ENCODE assay signal across 8 mouse cellular contexts in the genomic region with DNA sequence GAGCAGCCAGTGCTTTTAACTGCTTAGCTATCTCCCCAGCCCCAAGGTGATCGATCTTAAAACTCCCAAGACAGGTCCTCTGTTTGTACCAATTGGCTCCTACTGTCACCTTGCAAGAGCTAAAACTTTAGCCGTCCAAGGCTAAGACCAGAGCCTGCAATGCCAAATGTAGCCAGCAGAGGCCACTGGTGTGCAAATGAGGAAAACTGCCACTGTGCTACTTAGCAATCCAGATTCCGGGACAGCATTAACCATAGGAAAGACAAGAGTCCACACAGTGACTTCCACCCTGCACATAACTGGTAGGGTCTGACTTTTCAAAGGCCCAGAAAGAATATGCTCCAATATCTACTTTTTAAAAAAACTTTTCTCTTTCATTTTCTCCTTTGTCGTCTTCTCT. TPM values are rescaled to one million over a fixed set of nuclear protein-coding genes. Genes with fewer than 3 reads are reported as not detected.
A peak's percentile ranks its signal among the peaks of the same experiment; 100 is the strongest.
DNase-seq lines count a peak whose midpoint lies in the region; ATAC-seq and TF ChIP-seq lines count a peak whose summit lies in the region.
"Had no signal": no experiment of that assay in that cellular context is flagged by ENCODE, and none has a peak within 500 bp of the region (broad histone marks: within the 10 kb centered on the region; RNA-seq: fewer than 3 reads in every experiment).

No protein-coding gene starts in this region.

- peak; percentile 93 for TF ChIP-seq CTCF in layer of hippocampus, adult 2 months (conservative IDR thresholded peaks at IDR 0.05)
- peak; percentile 87 for TF ChIP-seq CTCF in liver, postnatal 0 days (IDR thresholded peaks at IDR 0.05; ENCODE audit: low read depth)

- no peaks in the 10 kb centered on the region for H3K27me3 ChIP-seq in liver, postnatal 0 days (ENCODE audit: insufficient read depth, low read length)
- H3K27me3 ChIP-seq: heart, embryonic 13.5 days had no signal

- peak in 1 of 2 experiments; percentile 46 for DNase-seq in layer of hippocampus, adult 2 months (ENCODE audit: low spot score in 2 of 2)
- DNase-seq in layer of hippocampus, adult 8-10 months (ENCODE audit: low spot score in 2 of 2) = no peak
- DNase-seq in ES-CJ7 (ENCODE audit: low read depth, low spot score) = peak; percentile 76
- peak; percentile 47 for DNase-seq in adrenal gland, postnatal 25 days
- peak; percentile 29 to 58 for DNase-seq in heart, postnatal 10 days
- DNase-seq in liver, postnatal 0 days = peak; percentile 67
- peak; percentile 20 to 75 for DNase-seq in spleen, postnatal 4 days (ENCODE audit: low spot score in 2 of 2)

- no peak for TF ChIP-seq EP300 in liver, postnatal 0 days (IDR thresholded peaks at IDR 0.05; ENCODE audit: low read depth)

- H3K9ac ChIP-seq in liver, postnatal 0 days (replicated peaks) = no peak overlapping the region
- H3K9ac ChIP-seq: heart, embryonic 13.5 days had no signal

- 47% methylated on average over 4 of the region's 4 CpGs for WGBS in liver, postnatal 0 days (ENCODE audit: insufficient replicate concordance)

- H3K27ac ChIP-seq in layer of hippocampus, adult 2 months = no peak overlapping the region
- no peak overlapping the region for H3K27ac ChIP-seq in liver, postnatal 0 days (ENCODE audit: low read depth)
- H3K27ac ChIP-seq: heart, embryonic 13.5 days had no signal

- no peak overlapping the region for H3K4me2 ChIP-seq in liver, postnatal 0 days (ENCODE audit: low read depth, low read length)
- H3K4me2 ChIP-seq: heart, embryonic 13.5 days had no signal

- intact Hi-C loops in heart, postnatal 10 days (cut with DNase I) = loop anchor here (1.0 kb wide), 1 partner anchor 32 kb away; no protein-coding TSS in a partner anchor

- H3K36me3 ChIP-seq in liver, postnatal 0 days (replicated peaks; ENCODE audit: insufficient read depth, low read length) = no peaks in the 10 kb centered on the region
- H3K36me3 ChIP-seq: heart, embryonic 13.5 days had no signal

- H3K4me3 ChIP-seq in layer of hippocampus, adult 2 months = no peak overlapping the region
- H3K4me3 ChIP-seq in liver, postnatal 0 days (ENCODE audit: low read depth, low read length) = no peak overlapping the region
- H3K4me3 ChIP-seq: heart, embryonic 13.5 days had no signal

- ATAC-seq in liver, postnatal 0 days = no peak

- no peaks in the 10 kb centered on the region for H3K9me3 ChIP-seq in liver, postnatal 0 days (ENCODE audit: low read length)
- H3K9me3 ChIP-seq: heart, embryonic 13.5 days had no signal

- no peaks in the 10 kb centered on the region for H3K4me1 ChIP-seq in liver, postnatal 0 days (ENCODE audit: insufficient read depth)
- H3K4me1 ChIP-seq: heart, embryonic 13.5 days had no signal

RNA-seq across cellular contexts. Expression of a gene that starts 17.4 kb away (rescaled TPM):
- under 1 TPM; 0.33 to 0.86 TPM for total RNA-seq in layer of hippocampus, adult 2 months (2021)
- total RNA-seq in layer of hippocampus, adult 8-10 months (2022) = under 1 TPM in 3 of 4 experiments, not detected in 1; 0.36 to 0.72 (median 0.43) TPM
- 2.8 and 2.9 TPM in 2 replicates for total RNA-seq in adrenal gland, postnatal 25 days (2021)
- 1 to 10 TPM; 6.8 to 7.0 TPM for total RNA-seq in heart, postnatal 10 days (2021)
- 5.0 and 7.1 TPM in 2 replicates for polyA plus RNA-seq in liver, postnatal 0 days (2015; fragmentation: Nextera tagmentation; extraction: Ambion mirVana)

Comparison
In these comparisons a context has a peak if more than half of its experiments do, and no peak if none do; other contexts are left out.
1. DNase-seq: peak in ES-CJ7 (single experiment), adrenal gland, postnatal 25 days (single experiment), heart, postnatal 10 days (2 of 2), liver, postnatal 0 days (single experiment) and spleen, postnatal 4 days (2 of 2); none in layer of hippocampus, adult 8-10 months (0 of 2).